In genomic region chr2:59611216-59611810, GRCm38 (mm10) we compare ENCODE assay signal across 8 mouse cellular contexts. TPM values are rescaled to one million over a fixed set of nuclear protein-coding genes. Genes with fewer than 3 reads are reported as not detected.
DNase-seq lines count a peak whose midpoint lies in the region; ATAC-seq and TF ChIP-seq lines count a peak whose summit lies in the region.

No protein-coding gene starts in this region.

- H3K27me3 ChIP-seq in heart, postnatal 0 days (ENCODE audit: control insufficient read depth, insufficient read depth, low read length) = no peaks in the 10 kb centered on the region
- peaks cover 6% of the 10 kb centered on the region; the same call in 1 of the 2 replicates for H3K27me3 ChIP-seq in hindbrain, embryonic 12.5 days
- peaks cover 74% of the 10 kb centered on the region for H3K27me3 ChIP-seq in midbrain, embryonic 13.5 days

- WGBS in heart, postnatal 0 days = 2% methylated on average over 14 of the region's 14 CpGs
- WGBS in hindbrain, embryonic 12.5 days = 2% methylated on average over 14 of the region's 14 CpGs
- under 1% methylated on average over 14 of the region's 14 CpGs for WGBS in midbrain, embryonic 13.5 days

- ATAC-seq in heart, postnatal 0 days (ENCODE audit: insufficient read depth, low read depth) = peak; percentile 21; the same call in 1 of the 2 replicates
- no peak; the same call in 1 of the 2 replicates for ATAC-seq in hindbrain, embryonic 12.5 days (ENCODE audit: low FRiP score)
- ATAC-seq in midbrain, embryonic 13.5 days = no peak; the same call in 1 of the 2 replicates

- intact Hi-C loops in heart, postnatal 10 days (cut with DNase I) = loop anchor here (2.0 to 5.0 kb wide), 3 partner anchors 61 to 136 kb away; no protein-coding TSS in a partner anchor

- no peaks in the 10 kb centered on the region for H3K36me3 ChIP-seq in heart, postnatal 0 days (replicated peaks; ENCODE audit: control insufficient read depth, insufficient read depth, low read length)
- no peaks in the 10 kb centered on the region for H3K36me3 ChIP-seq in hindbrain, embryonic 12.5 days
- no peaks in the 10 kb centered on the region for H3K36me3 ChIP-seq in midbrain, embryonic 13.5 days

- peak overlapping the region; percentile 77 for H3K4me2 ChIP-seq in heart, postnatal 0 days (ENCODE audit: low read depth, low read length)
- H3K4me2 ChIP-seq in hindbrain, embryonic 12.5 days (replicated peaks) = peak overlapping the region; percentile 97
- peak overlapping the region; percentile 88 for H3K4me2 ChIP-seq in midbrain, embryonic 13.5 days (replicated peaks)

- DNase-seq in heart, postnatal 0 days (ENCODE audit: low spot score) = no peak
- DNase-seq in heart, postnatal 10 days = no peak
- peak; percentile 62 for DNase-seq in adipocyte (ENCODE audit: low spot score)
- no peak for DNase-seq in thymus, postnatal 25 days
- no peak for DNase-seq in right cerebral cortex, postnatal 14 days
- DNase-seq in layer of hippocampus, postnatal 14 days (ENCODE audit: low spot score in 2 of 2) = no peak

- H3K27ac ChIP-seq in heart, postnatal 0 days (ENCODE audit: low read depth) = peak overlapping the region; percentile 99
- H3K27ac ChIP-seq in hindbrain, embryonic 12.5 days = peak overlapping the region; percentile 86
- H3K27ac ChIP-seq in midbrain, embryonic 13.5 days = no peak overlapping the region

- H3K4me3 ChIP-seq in heart, postnatal 0 days (ENCODE audit: low read depth, low read length) = peak overlapping the region; percentile 97
- peak overlapping the region; percentile 87 for H3K4me3 ChIP-seq in hindbrain, embryonic 12.5 days
- H3K4me3 ChIP-seq in midbrain, embryonic 13.5 days (replicated peaks) = peak overlapping the region; percentile 65

- H3K9ac ChIP-seq in heart, postnatal 0 days (replicated peaks; ENCODE audit: low read depth, low read length) = peak overlapping the region; percentile 95
- H3K9ac ChIP-seq in hindbrain, embryonic 12.5 days = peak overlapping the region; percentile 80
- H3K9ac ChIP-seq in midbrain, embryonic 13.5 days (replicated peaks) = peak overlapping the region; percentile 73

- H3K4me1 ChIP-seq in heart, postnatal 0 days (ENCODE audit: control insufficient read depth, insufficient read depth) = peaks cover 30% of the 10 kb centered on the region
- H3K4me1 ChIP-seq in hindbrain, embryonic 12.5 days = peaks cover 22% of the 10 kb centered on the region
- H3K4me1 ChIP-seq in midbrain, embryonic 13.5 days (replicated peaks) = peaks cover 27% of the 10 kb centered on the region

- H3K9me3 ChIP-seq in heart, postnatal 0 days (replicated peaks; ENCODE audit: control insufficient read depth, low read length) = no peaks in the 10 kb centered on the region
- no peaks in the 10 kb centered on the region for H3K9me3 ChIP-seq in hindbrain, embryonic 12.5 days (replicated peaks)
- H3K9me3 ChIP-seq in midbrain, embryonic 13.5 days = no peaks in the 10 kb centered on the region

- no peak; the same call in 1 of the 2 replicates for TF ChIP-seq EP300 in heart, postnatal 0 days (IDR thresholded peaks at IDR 0.05; ENCODE audit: low read depth)

- TF ChIP-seq CTCF in heart, postnatal 0 days (IDR thresholded peaks at IDR 0.05; ENCODE audit: low read depth) = no peak

RNA-seq across cellular contexts. Expression of gene Tanc1, which starts 0.5 kb away (rescaled TPM):
- 21.9 and 22.3 TPM in 2 replicates for total RNA-seq in heart, postnatal 0 days (2014; rRNA removed; ENCODE audit: low replicate concordance)
- 11.8 and 12.3 TPM in 2 replicates for polyA plus RNA-seq in heart, postnatal 0 days (2015; fragmentation: Nextera tagmentation; extraction: Ambion mirVana)
- 10 to 100 TPM; 37.0 to 37.6 TPM for total RNA-seq in heart, postnatal 10 days (2021)
- polyA plus RNA-seq in hindbrain, embryonic 12.5 days (2016; fragmentation: Nextera tagmentation; extraction: Ambion mirVana) = 18.2 and 18.9 TPM in 2 replicates
- 5.1 and 5.5 TPM in 2 replicates for polyA plus RNA-seq in midbrain, embryonic 13.5 days (2015; fragmentation: Nextera tagmentation; extraction: Ambion mirVana)
- 10 to 100 TPM; 51.9 to 69.5 TPM for total RNA-seq in layer of hippocampus, postnatal 14 days (2021)
